Mouse (Mus musculus) stomach, embryonic 15.5 days (tissue): ENCODE measurements around the gene Armc3. TPM values are rescaled to one million over a fixed set of nuclear protein-coding genes. Genes with fewer than 3 reads are reported as not detected.

Experiments used
- ATAC-seq: fragments of 200-750 bp; cut with Nextera tagmentation; 2 replicates; pipeline ENCODE4 v1.8.0; 2017; ENCODE audit warnings: low read depth, moderate number of reproducible peaks, moderate TSS enrichment; ENCODE audit not compliant: insufficient read depth, low FRiP score
- H3K27ac ChIP-seq: fragments of 300-500 bp; sonication (generic); 2 replicates; pipeline ENCODE4 v1.5.1; 2015; ENCODE audit warnings: mild to moderate bottlenecking, inconsistent platforms
- H3K27me3 ChIP-seq: fragments of 300-500 bp; sonication (generic); replicated peaks from 2 replicates; pipeline ENCODE4 v1.6.1; 2015; ENCODE audit warnings: inconsistent platforms
- H3K36me3 ChIP-seq: fragments of 300-500 bp; sonication (generic); 2 replicates; pipeline ENCODE4 v1.6.1; 2015; ENCODE audit warnings: inconsistent platforms
- H3K4me1 ChIP-seq: fragments of 300-500 bp; sonication (generic); 2 replicates; pipeline ENCODE4 v1.6.1; 2015; ENCODE audit warnings: inconsistent platforms
- H3K4me2 ChIP-seq: fragments of 300-500 bp; sonication (generic); 2 replicates; pipeline ENCODE4 v1.6.1; 2015; ENCODE audit warnings: mild to moderate bottlenecking, inconsistent platforms
- H3K4me3 ChIP-seq: fragments of 300-500 bp; sonication (generic); replicated peaks from 2 replicates; pipeline ENCODE4 v1.5.1; 2015; ENCODE audit warnings: inconsistent platforms
- H3K9ac ChIP-seq: fragments of 300-500 bp; sonication (generic); 2 replicates; pipeline ENCODE4 v1.6.1; 2015; ENCODE audit warnings: inconsistent platforms
- H3K9me3 ChIP-seq: fragments of 300-500 bp; sonication (generic); 2 replicates; pipeline ENCODE4 v1.6.1; 2016; ENCODE audit warnings: inconsistent platforms
- WGBS: fragments of 180-500 bp; shearing (Covaris S2); methylation state at CpG from one replicate; pipeline ENCODE4 v1.1.7; 2015; 5-methylcytosine and 5-hydroxymethylcytosine counted together
- polyA plus RNA-seq: library from polyadenylated mRNA; unstranded; fragments of >200 nt; fragmentation: Nextera tagmentation; extraction: Ambion mirVana; gene quantifications from 2 replicates; pipeline ENCODE4 v1.2.1, GENCODE M21; 2015

Armc3 gene
- polyA plus RNA-seq, 1 experiment from 2014 or later: 0.14 TPM

- no peaks in the 10 kb centered on the region for H3K4me1 ChIP-seq
- WGBS: 67% methylated on average over 9 of the region's 9 CpGs
- H3K9ac ChIP-seq: no peak overlapping the region
- H3K4me2 ChIP-seq: no peak overlapping the region
- ATAC-seq: no peak
- H3K9me3 ChIP-seq: no peaks in the 10 kb centered on the region
- H3K27me3 ChIP-seq: no peaks in the 10 kb centered on the region
- no peaks in the 10 kb centered on the region for H3K36me3 ChIP-seq
- H3K4me3 ChIP-seq: no peak overlapping the region
- H3K27ac ChIP-seq: no peak overlapping the region
These were observed 123.3 kb downstream of the Armc3 start for GRCm38 (mm10) chr2:19322448-19322847.

GRCm38 (mm10) chr2:19326376-19326775, 127.3 kb downstream of the Armc3 start:
- WGBS: 91% methylated on average over 1 of the region's 1 CpGs
- H3K4me3 ChIP-seq: no peak overlapping the region
- no peaks in the 10 kb centered on the region for H3K27me3 ChIP-seq
- no peak overlapping the region for H3K9ac ChIP-seq
- no peaks in the 10 kb centered on the region for H3K4me1 ChIP-seq
- no peak overlapping the region for H3K4me2 ChIP-seq
- no peak for ATAC-seq
- H3K9me3 ChIP-seq: no peaks in the 10 kb centered on the region
- no peak overlapping the region for H3K27ac ChIP-seq
- H3K36me3 ChIP-seq: no peaks in the 10 kb centered on the region

- no peaks in the 10 kb centered on the region for H3K36me3 ChIP-seq
- H3K27ac ChIP-seq: no peak overlapping the region
- H3K9ac ChIP-seq: no peak overlapping the region
- no peaks in the 10 kb centered on the region for H3K27me3 ChIP-seq
- ATAC-seq: no peak
- 55% methylated on average over 4 of the region's 4 CpGs for WGBS
- H3K9me3 ChIP-seq: no peaks in the 10 kb centered on the region
- H3K4me1 ChIP-seq: no peaks in the 10 kb centered on the region
- H3K4me3 ChIP-seq: no peak overlapping the region
- H3K4me2 ChIP-seq: no peak overlapping the region
These were observed 128.7 kb downstream of the Armc3 start for GRCm38 (mm10) chr2:19327811-19328210.

GRCm38 (mm10) chr2:19343901-19344635, 145.0 kb downstream of the Armc3 start:
- Histone ChIP-seq H3K27ac (no peak overlapping the region), H3K27me3 (no peaks in the 10 kb centered on the region), H3K4me2 (peak overlapping the region; percentile 36), H3K9me3 (no peaks in the 10 kb centered on the region), H3K4me3 (no peak overlapping the region; the same call in 1 of the 2 replicates), H3K4me1 (no peaks in the 10 kb centered on the region; the same call in 1 of the 2 replicates), H3K9ac (no peak overlapping the region), H3K36me3 (no peaks in the 10 kb centered on the region)
- WGBS: 36% methylated on average over 10 of the region's 10 CpGs
- peak; percentile 22; the same call in 1 of the 2 replicates for ATAC-seq

GRCm38 (mm10) chr2:19344636-19345413, 145.7 kb downstream of the Armc3 start:
- ATAC-seq: peak; percentile 35; the same call in 1 of the 2 replicates
- H3K9ac ChIP-seq: no peak overlapping the region
- H3K27me3 ChIP-seq: no peaks in the 10 kb centered on the region
- no peaks in the 10 kb centered on the region for H3K36me3 ChIP-seq
- H3K4me2 ChIP-seq: peak overlapping the region; percentile 36
- 21% methylated on average over 19 of the region's 20 CpGs for WGBS
- H3K27ac ChIP-seq: no peak overlapping the region
- H3K4me3 ChIP-seq: no peak overlapping the region; the same call in 1 of the 2 replicates
- no peaks in the 10 kb centered on the region for H3K9me3 ChIP-seq
- H3K4me1 ChIP-seq: no peaks in the 10 kb centered on the region; the same call in 1 of the 2 replicates

- Histone ChIP-seq H3K4me1 (no peaks in the 10 kb centered on the region; the same call in 1 of the 2 replicates), H3K36me3 (no peaks in the 10 kb centered on the region), H3K9me3 (no peaks in the 10 kb centered on the region), H3K4me3 (no peak overlapping the region), H3K27ac (no peak overlapping the region), H3K4me2 (no peak overlapping the region), H3K27me3 (no peaks in the 10 kb centered on the region), H3K9ac (no peak overlapping the region)
- 69% methylated on average over 5 of the region's 5 CpGs for WGBS
- no peak for ATAC-seq
These were observed 146.4 kb downstream of the Armc3 start for GRCm38 (mm10) chr2:19345414-19345964.

GRCm38 (mm10) chr2:19348454-19348853, 149.4 kb downstream of the Armc3 start:
- no peak overlapping the region for H3K27ac ChIP-seq
- no peaks in the 10 kb centered on the region for H3K27me3 ChIP-seq
- ATAC-seq: no peak
- H3K4me3 ChIP-seq: no peak overlapping the region
- no peak overlapping the region for H3K4me2 ChIP-seq
- no peaks in the 10 kb centered on the region; the same call in 1 of the 2 replicates for H3K4me1 ChIP-seq
- H3K9me3 ChIP-seq: no peaks in the 10 kb centered on the region
- 65% methylated on average over 3 of the region's 3 CpGs for WGBS
- H3K9ac ChIP-seq: no peak overlapping the region
- no peaks in the 10 kb centered on the region for H3K36me3 ChIP-seq

GRCm38 (mm10) chr2:19350167-19350566, 151.1 kb downstream of the Armc3 start:
- Histone ChIP-seq H3K4me2 (no peak overlapping the region), H3K9me3 (no peaks in the 10 kb centered on the region), H3K36me3 (no peaks in the 10 kb centered on the region), H3K4me3 (no peak overlapping the region), H3K9ac (no peak overlapping the region), H3K4me1 (no peaks in the 10 kb centered on the region), H3K27ac (no peak overlapping the region), H3K27me3 (no peaks in the 10 kb centered on the region)
- WGBS: 49% methylated on average over 5 of the region's 5 CpGs
- no peak for ATAC-seq

- ATAC-seq: no peak
- H3K9ac ChIP-seq: no peak overlapping the region
- no peaks in the 10 kb centered on the region for H3K4me1 ChIP-seq
- H3K4me3 ChIP-seq: no peak overlapping the region
- no peak overlapping the region for H3K4me2 ChIP-seq
- H3K9me3 ChIP-seq: no peaks in the 10 kb centered on the region
- H3K27me3 ChIP-seq: no peaks in the 10 kb centered on the region
- H3K27ac ChIP-seq: no peak overlapping the region
- H3K36me3 ChIP-seq: no peaks in the 10 kb centered on the region
- WGBS: 88% methylated on average over 1 of the region's 1 CpGs
These were observed 152.6 kb downstream of the Armc3 start for GRCm38 (mm10) chr2:19351615-19352253.

- H3K27me3 ChIP-seq: no peaks in the 10 kb centered on the region
- no peak overlapping the region for H3K4me3 ChIP-seq
- no peak overlapping the region for H3K9ac ChIP-seq
- 90% methylated on average over 2 of the region's 2 CpGs for WGBS
- ATAC-seq: no peak
- H3K27ac ChIP-seq: no peak overlapping the region
- H3K4me1 ChIP-seq: no peaks in the 10 kb centered on the region
- H3K4me2 ChIP-seq: no peak overlapping the region
- no peaks in the 10 kb centered on the region for H3K36me3 ChIP-seq
- no peaks in the 10 kb centered on the region for H3K9me3 ChIP-seq
These were observed 154.1 kb downstream of the Armc3 start for GRCm38 (mm10) chr2:19353158-19353557.
